Comparison of ENCODE assay signal across 10 mouse cellular contexts in genomic region chr19:53128494-53129337, GRCm38 (mm10). TPM values are rescaled to one million over a fixed set of nuclear protein-coding genes. Genes with fewer than 3 reads are reported as not detected.
DNase-seq lines count a peak whose midpoint lies in the region; ATAC-seq and TF ChIP-seq lines count a peak whose summit lies in the region.
"Had no signal": no experiment of that assay in that cellular context is flagged by ENCODE, and none has a peak within 500 bp of the region (broad histone marks: within the 10 kb centered on the region; RNA-seq: fewer than 3 reads in every experiment).

No protein-coding gene starts in this region.

- 0 out of 2 replicates have a peak overlapping the region, but pooled peaks have one; percentile 12 for H3K27ac ChIP-seq in kidney, adult 2 months (ENCODE audit: insufficient read depth, low read depth, low read length)
- H3K27ac ChIP-seq in intestine, postnatal 0 days (ENCODE audit: low read depth, low read length), result peak overlapping the region; percentile 70
- no peak overlapping the region for H3K27ac ChIP-seq in forebrain, embryonic 10.5 days
- H3K27ac ChIP-seq in midbrain, embryonic 13.5 days, result no peak overlapping the region
- H3K27ac ChIP-seq: embryonic facial prominence, embryonic 15.5 days; neural tube, embryonic 15.5 days had no signal

- no peak for TF ChIP-seq CTCF in kidney, adult 2 months (conservative IDR thresholded peaks at IDR 0.05; ENCODE audit: insufficient read depth, insufficient read length, low read depth, low read length)
- TF ChIP-seq CTCF in intestine, postnatal 0 days (IDR thresholded peaks at IDR 0.05; ENCODE audit: low read depth), result no peak

- no peak overlapping the region for H3K4me3 ChIP-seq in kidney, adult 2 months (ENCODE audit: insufficient read depth, low read depth, low read length)
- H3K4me3 ChIP-seq in intestine, postnatal 0 days (ENCODE audit: low read depth, low read length), result no peak overlapping the region
- peak overlapping the region; percentile 1 for H3K4me3 ChIP-seq in megakaryocyte, embryonic 14.5 days (replicated peaks)
- no peak overlapping the region for H3K4me3 ChIP-seq in forebrain, embryonic 10.5 days
- H3K4me3 ChIP-seq in midbrain, embryonic 13.5 days (replicated peaks), result no peak overlapping the region
- H3K4me3 ChIP-seq: embryonic facial prominence, embryonic 15.5 days; neural tube, embryonic 15.5 days had no signal

- 50% methylated on average over 13 of the region's 13 CpGs for WGBS in kidney, adult 2 months
- WGBS in intestine, postnatal 0 days, result 17% methylated on average over 13 of the region's 13 CpGs
- 69% methylated on average over 13 of the region's 13 CpGs for WGBS in forebrain, embryonic 10.5 days
- WGBS in midbrain, embryonic 13.5 days, result 61% methylated on average over 13 of the region's 13 CpGs

- peaks cover 24% of the 10 kb centered on the region for H3K4me1 ChIP-seq in kidney, adult 2 months (ENCODE audit: control insufficient read depth, insufficient read depth, low read length)
- H3K4me1 ChIP-seq in intestine, postnatal 0 days (replicated peaks; ENCODE audit: control insufficient read depth, insufficient read depth, low read length), result peaks cover 13% of the 10 kb centered on the region; the same call in 1 of the 2 replicates
- peaks cover 32% of the 10 kb centered on the region for H3K4me1 ChIP-seq in megakaryocyte, embryonic 14.5 days
- peaks cover 22% of the 10 kb centered on the region for H3K4me1 ChIP-seq in forebrain, embryonic 10.5 days
- peaks cover 5% of the 10 kb centered on the region; the same call in 1 of the 2 replicates for H3K4me1 ChIP-seq in midbrain, embryonic 13.5 days (replicated peaks)
- H3K4me1 ChIP-seq: neural tube, embryonic 15.5 days had no signal

- no peaks in the 10 kb centered on the region for H3K9me3 ChIP-seq in intestine, postnatal 0 days (ENCODE audit: control insufficient read depth)
- no peaks in the 10 kb centered on the region; the same call in 1 of the 2 replicates for H3K9me3 ChIP-seq in megakaryocyte, embryonic 14.5 days
- H3K9me3 ChIP-seq in forebrain, embryonic 10.5 days, result no peaks in the 10 kb centered on the region
- H3K9me3 ChIP-seq in midbrain, embryonic 13.5 days, result no peaks in the 10 kb centered on the region
- H3K9me3 ChIP-seq: embryonic facial prominence, embryonic 15.5 days; neural tube, embryonic 15.5 days had no signal

- no peak overlapping the region for H3K9ac ChIP-seq in intestine, postnatal 0 days (ENCODE audit: low read depth, low read length)
- H3K9ac ChIP-seq in midbrain, embryonic 13.5 days (replicated peaks), result no peak overlapping the region
- H3K9ac ChIP-seq: embryonic facial prominence, embryonic 15.5 days; neural tube, embryonic 15.5 days had no signal

- H3K27me3 ChIP-seq in kidney, adult 2 months (replicated peaks; ENCODE audit: control insufficient read depth, insufficient read depth, low read length), result no peaks in the 10 kb centered on the region
- H3K27me3 ChIP-seq in intestine, postnatal 0 days (replicated peaks; ENCODE audit: control insufficient read depth, insufficient read depth, low read length), result no peaks in the 10 kb centered on the region
- H3K27me3 ChIP-seq in megakaryocyte, embryonic 14.5 days (replicated peaks), result peaks cover 8% of the 10 kb centered on the region
- peaks cover 9% of the 10 kb centered on the region; the same call in 1 of the 2 replicates for H3K27me3 ChIP-seq in forebrain, embryonic 10.5 days (ENCODE audit: poor library complexity, severe bottlenecking)
- H3K27me3 ChIP-seq in midbrain, embryonic 13.5 days, result peaks cover 13% of the 10 kb centered on the region
- H3K27me3 ChIP-seq: embryonic facial prominence, embryonic 15.5 days had no signal

- no peak for TF ChIP-seq POLR2A in kidney, adult 2 months (IDR thresholded peaks at IDR 0.05; ENCODE audit: low read depth, low read length)

- peak; percentile 18 for DNase-seq in kidney, adult 2 months
- DNase-seq in kidney, adult 18-20 months, result no peak
- peak; percentile 4 for DNase-seq in c-Kit-positive CD71-positive TER-119-positive erythroid progenitor cells, embryonic 14.5 days (ENCODE audit: low spot score)
- no peak for DNase-seq in gastrocnemius, postnatal 36 days
- DNase-seq in forebrain, embryonic 10.5 days (ENCODE audit: extremely low spot score, low spot score), result no peak

- intact Hi-C loops in gastrocnemius, postnatal 36 days (cut with DNase I), result no loop called here

- peak; percentile 67 for ATAC-seq in intestine, postnatal 0 days
- ATAC-seq in midbrain, embryonic 13.5 days, result no peak

- no peaks in the 10 kb centered on the region for H3K36me3 ChIP-seq in kidney, adult 2 months (ENCODE audit: control insufficient read depth, insufficient read depth, low read length)
- H3K36me3 ChIP-seq in intestine, postnatal 0 days (ENCODE audit: control insufficient read depth, insufficient read depth), result no peaks in the 10 kb centered on the region
- H3K36me3 ChIP-seq in megakaryocyte, embryonic 14.5 days (replicated peaks; ENCODE audit: low read length), result no peaks in the 10 kb centered on the region
- H3K36me3 ChIP-seq in forebrain, embryonic 10.5 days (replicated peaks), result no peaks in the 10 kb centered on the region
- no peaks in the 10 kb centered on the region for H3K36me3 ChIP-seq in midbrain, embryonic 13.5 days
- H3K36me3 ChIP-seq: embryonic facial prominence, embryonic 15.5 days; neural tube, embryonic 15.5 days had no signal

- H3K4me2 ChIP-seq in intestine, postnatal 0 days (replicated peaks; ENCODE audit: low read depth), result peak overlapping the region; percentile 52
- H3K4me2 ChIP-seq in midbrain, embryonic 13.5 days (replicated peaks), result no peak overlapping the region
- H3K4me2 ChIP-seq: embryonic facial prominence, embryonic 15.5 days; neural tube, embryonic 15.5 days had no signal

RNA-seq across cellular contexts. Expression of gene Add3, which starts 11.5 kb away (rescaled TPM):
- polyA plus RNA-seq in kidney, adult 2 months (2012; rRNA removed), result 52.9 and 61.6 TPM in 2 replicates
- polyA plus RNA-seq in intestine, postnatal 0 days (2015; fragmentation: Nextera tagmentation; extraction: Ambion mirVana), result 46.8 and 50.9 TPM in 2 replicates
- 1.3 and 6.1 TPM in 2 replicates for polyA plus RNA-seq in megakaryocyte, embryonic 14.5 days (2012; ENCODE audit: insufficient read depth, low replicate concordance)
- 10 to 100 TPM; 20.0 to 20.7 TPM for total RNA-seq in gastrocnemius, postnatal 36 days (2021)
- 55.4 and 59.3 TPM in 2 replicates for polyA plus RNA-seq in forebrain, embryonic 10.5 days (2016; fragmentation: Nextera tagmentation; extraction: Ambion mirVana)
- 25.1 and 27.1 TPM in 2 replicates for polyA plus RNA-seq in midbrain, embryonic 13.5 days (2015; fragmentation: Nextera tagmentation; extraction: Ambion mirVana)

Comparison
In these comparisons a context has a peak if more than half of its experiments do, and no peak if none do; other contexts are left out.
1. DNase-seq: peak in kidney, adult 2 months (single experiment) and c-Kit-positive CD71-positive TER-119-positive erythroid progenitor cells, embryonic 14.5 days (single experiment); none in kidney, adult 18-20 months (single experiment), gastrocnemius, postnatal 36 days (0 of 2) and forebrain, embryonic 10.5 days (single experiment).
2. H3K27ac ChIP-seq: peak in kidney, adult 2 months (single experiment) and intestine, postnatal 0 days (single experiment); none in forebrain, embryonic 10.5 days (single experiment) and midbrain, embryonic 13.5 days (single experiment).